Mouse (Mus musculus) spleen, adult 2 months (tissue): Measurements from ENCODE around the gene Zfp292. TPM values are rescaled to one million over a fixed set of nuclear protein-coding genes. Genes with fewer than 3 reads are reported as not detected.

Source experiments
- DNase-seq, 2 experiments: peaks; one replicate each; pipeline versions ENCODE4 v3.0.0 to v3.0.0-alpha.2; 2012 to 2021; ENCODE audit warnings: low spot score in 2 of 2, low read depth in 1 of 2
- H3K27ac ChIP-seq: fragments of 200-500 bp; 2 replicates; pipeline ENCODE4 v1.5.1; 2012; ENCODE audit warnings: low read length, inconsistent platforms; ENCODE audit not compliant: insufficient read depth
- H3K27me3 ChIP-seq: fragments of 200-500 bp; 2 replicates; pipeline ENCODE4 v1.6.1; 2012; ENCODE audit warnings: mild to moderate bottlenecking, moderate library complexity, low read length, inconsistent platforms; ENCODE audit not compliant: control insufficient read depth, insufficient read depth
- H3K36me3 ChIP-seq: fragments of 200-500 bp; 2 replicates; pipeline ENCODE4 v1.6.1; 2012; ENCODE audit warnings: mild to moderate bottlenecking, low read length, inconsistent platforms; ENCODE audit not compliant: control insufficient read depth, insufficient read depth
- H3K4me1 ChIP-seq: fragments of 200-500 bp; 2 replicates; pipeline ENCODE4 v1.6.1; 2011; ENCODE audit warnings: inconsistent platforms; ENCODE audit not compliant: control insufficient read depth, insufficient read depth, insufficient read length
- H3K4me3 ChIP-seq: fragments of 200-500 bp; 2 replicates; pipeline ENCODE4 v1.5.1; 2011; ENCODE audit warnings: mild to moderate bottlenecking, inconsistent platforms; ENCODE audit not compliant: insufficient read depth, insufficient read length; ENCODE audit errors: extremely low read depth
- CTCF ChIP-seq: fragments of 200-500 bp; IDR thresholded peaks from 2 replicates; pipeline ENCODE4 v1.5.1; 2011; ENCODE audit warnings: mild to moderate bottlenecking, inconsistent platforms; ENCODE audit not compliant: insufficient read depth, insufficient read length, insufficient replicate concordance; ENCODE audit errors: extremely low read depth
- POLR2A ChIP-seq: fragments of 200-500 bp; IDR thresholded peaks from 2 replicates; pipeline ENCODE4 v1.6.1; 2011; ENCODE audit warnings: low read depth, low read length, inconsistent platforms
- WGBS: fragments of 180-500 bp; shearing (Covaris S2); methylation state at CpG from one replicate; pipeline ENCODE4 v1.1.7; 2018; 5-methylcytosine and 5-hydroxymethylcytosine counted together
- polyA plus RNA-seq: library from polyadenylated mRNA; depleted of rRNA; stranded (reverse); fragments of >200 nt; gene quantifications from 2 replicates; pipeline ENCODE4 v1.2.3, GENCODE M21; 2012

Zfp292 gene
- polyA plus RNA-seq, 1 experiment, result 2.0 TPM

DNA sequence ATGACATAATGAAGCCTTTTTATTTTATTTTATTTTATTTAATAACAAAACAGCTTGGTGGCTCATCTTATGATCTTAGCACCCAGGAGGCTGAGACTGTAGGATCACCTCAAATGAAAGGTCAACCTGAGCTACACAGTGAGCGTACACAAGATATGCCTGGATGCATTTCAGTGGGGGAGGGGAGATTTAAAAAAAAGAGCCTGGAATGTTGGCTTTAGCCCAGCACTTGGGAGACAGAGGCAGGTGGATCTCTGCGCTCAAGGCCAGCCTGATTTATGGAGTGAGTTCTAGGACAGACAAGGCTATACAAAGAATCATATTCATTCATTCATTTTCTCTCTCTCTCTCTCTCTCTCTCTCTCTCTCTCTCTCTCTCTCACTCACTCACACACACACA is 32.6 kb downstream of the Zfp292 start:
- no peak overlapping the region for H3K27ac ChIP-seq
- peaks cover 15% of the 10 kb centered on the region for H3K4me1 ChIP-seq
- TF ChIP-seq CTCF, result no peak
- TF ChIP-seq POLR2A, result no peak
- no peaks in the 10 kb centered on the region for H3K27me3 ChIP-seq
- DNase-seq, result no peak
- 0 out of 2 replicates have a peak, but pooled peaks cover 2% of the 10 kb centered on the region for H3K36me3 ChIP-seq
- 96% methylated on average over 2 of the region's 2 CpGs for WGBS
- no peak overlapping the region for H3K4me3 ChIP-seq

DNA sequence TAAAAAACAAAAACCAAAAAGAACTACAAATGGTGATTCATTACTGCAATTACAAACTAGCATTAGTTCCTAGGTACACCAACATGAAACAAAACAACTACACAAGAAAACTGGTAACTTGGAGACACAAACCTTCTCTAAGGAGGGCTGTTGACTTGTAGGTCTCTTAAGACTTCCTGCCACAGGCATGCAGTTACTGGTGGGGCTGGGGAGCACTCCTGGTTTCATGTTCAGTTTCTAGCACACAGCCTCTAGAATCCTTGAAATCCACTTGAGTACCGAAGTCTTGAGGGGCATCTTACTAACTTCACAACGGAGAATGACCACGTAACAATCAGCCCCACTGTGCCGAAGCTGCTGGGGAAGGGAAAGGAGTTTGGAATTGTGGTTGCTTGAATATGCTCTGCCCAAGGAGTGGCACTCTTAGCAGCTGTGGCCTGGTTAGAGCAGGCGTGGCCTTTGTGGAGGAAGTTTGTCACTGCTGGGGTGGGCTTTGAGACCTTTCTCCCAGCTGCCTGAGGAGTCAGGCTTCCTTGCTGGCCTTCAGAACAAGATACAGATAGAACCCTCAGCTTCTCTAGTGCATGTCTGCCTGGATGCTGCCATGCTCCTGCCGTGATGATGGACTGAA is 35.0 kb downstream of the Zfp292 start:
- WGBS, result 63% methylated on average over 6 of the region's 6 CpGs
- H3K36me3 ChIP-seq, result 0 out of 2 replicates have a peak, but pooled peaks cover 2% of the 10 kb centered on the region
- H3K27ac ChIP-seq, result peak overlapping the region; percentile 63
- DNase-seq, result no peak
- H3K4me3 ChIP-seq, result no peak overlapping the region
- no peak for TF ChIP-seq CTCF
- no peak for TF ChIP-seq POLR2A
- H3K4me1 ChIP-seq, result peaks cover 22% of the 10 kb centered on the region
- no peaks in the 10 kb centered on the region for H3K27me3 ChIP-seq

DNA sequence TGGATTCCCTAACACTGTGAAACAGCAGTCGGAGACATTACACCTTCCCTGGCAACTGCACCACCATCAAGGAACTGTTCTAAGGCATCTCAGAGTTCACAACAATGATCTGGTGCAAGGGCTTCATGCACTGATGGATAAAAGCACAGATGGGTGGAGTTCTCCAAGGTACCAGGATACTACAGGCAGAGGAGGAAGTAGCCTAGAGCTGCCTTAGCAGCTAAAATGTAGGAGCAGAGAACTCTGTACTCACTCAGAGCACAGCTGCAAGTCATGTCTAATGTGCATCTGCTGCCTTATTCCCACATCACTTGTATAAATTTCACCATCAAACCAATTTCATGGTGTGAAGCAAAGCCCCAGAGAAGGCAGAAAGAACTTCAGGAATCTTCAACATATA is 38.9 kb downstream of the Zfp292 start:
- Histone ChIP-seq H3K36me3 (peaks cover 2% of the 10 kb centered on the region; the same call in 1 of the 2 replicates), H3K27me3 (no peaks in the 10 kb centered on the region), H3K4me1 (peaks cover 15% of the 10 kb centered on the region), H3K4me3 (no peak overlapping the region), H3K27ac (no peak overlapping the region)
- no peak for DNase-seq
- TF ChIP-seq CTCF, result no peak
- TF ChIP-seq POLR2A, result no peak
- WGBS, result 90% methylated on average over 1 of the region's 1 CpGs

DNA sequence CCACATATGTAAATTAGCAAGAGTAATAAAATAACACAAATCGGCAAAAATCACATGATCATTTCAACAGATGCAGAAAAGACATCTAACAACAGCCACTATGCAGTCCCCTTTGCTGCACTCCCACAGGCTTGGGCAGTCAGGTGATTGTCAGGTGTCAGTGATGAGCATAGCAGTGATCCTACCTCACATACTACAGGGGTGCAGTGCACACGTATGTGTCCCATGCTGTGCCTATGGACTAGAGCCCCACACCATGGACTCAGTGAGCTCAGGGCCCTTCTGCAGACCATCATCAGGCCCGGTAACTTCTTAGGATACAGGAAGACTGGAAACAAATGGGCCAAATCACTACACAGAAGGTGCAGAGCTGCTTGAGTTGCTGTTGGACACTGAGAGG is 39.9 kb downstream of the Zfp292 start:
- TF ChIP-seq CTCF, result no peak
- no peak for TF ChIP-seq POLR2A
- H3K36me3 ChIP-seq, result peaks cover 7% of the 10 kb centered on the region
- H3K4me3 ChIP-seq, result no peak overlapping the region
- no peak for DNase-seq
- H3K27ac ChIP-seq, result no peak overlapping the region
- H3K4me1 ChIP-seq, result peaks cover 7% of the 10 kb centered on the region
- no peaks in the 10 kb centered on the region for H3K27me3 ChIP-seq
- 87% methylated on average over 3 of the region's 3 CpGs for WGBS

DNA sequence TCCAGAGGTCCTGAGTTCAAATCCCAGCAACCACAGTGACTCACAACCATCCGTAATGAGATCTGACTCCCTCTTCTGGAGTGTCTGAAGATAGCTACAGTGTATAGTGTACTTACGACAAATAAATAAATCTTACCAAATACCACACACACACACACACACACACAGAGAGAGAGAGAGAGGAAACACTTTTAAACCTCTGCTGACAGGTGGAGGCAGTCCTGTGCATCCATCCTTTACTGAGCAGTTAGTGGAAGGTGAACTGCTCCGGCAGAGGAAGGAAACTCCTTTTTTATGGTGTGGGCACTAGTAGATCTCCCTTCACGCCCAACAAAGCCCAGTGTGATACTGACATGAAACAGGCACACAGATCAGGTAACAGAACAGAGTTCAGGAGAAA is 51.3 kb downstream of the Zfp292 start:
- H3K36me3 ChIP-seq, result peaks cover 5% of the 10 kb centered on the region; the same call in 1 of the 2 replicates
- H3K27me3 ChIP-seq, result no peaks in the 10 kb centered on the region
- peak; percentile 11 for DNase-seq
- no peaks in the 10 kb centered on the region for H3K4me1 ChIP-seq
- no peak overlapping the region for H3K27ac ChIP-seq
- TF ChIP-seq POLR2A (no peak), CTCF (no peak)
- no peak overlapping the region for H3K4me3 ChIP-seq
- 52% methylated on average over 4 of the region's 4 CpGs for WGBS

DNA sequence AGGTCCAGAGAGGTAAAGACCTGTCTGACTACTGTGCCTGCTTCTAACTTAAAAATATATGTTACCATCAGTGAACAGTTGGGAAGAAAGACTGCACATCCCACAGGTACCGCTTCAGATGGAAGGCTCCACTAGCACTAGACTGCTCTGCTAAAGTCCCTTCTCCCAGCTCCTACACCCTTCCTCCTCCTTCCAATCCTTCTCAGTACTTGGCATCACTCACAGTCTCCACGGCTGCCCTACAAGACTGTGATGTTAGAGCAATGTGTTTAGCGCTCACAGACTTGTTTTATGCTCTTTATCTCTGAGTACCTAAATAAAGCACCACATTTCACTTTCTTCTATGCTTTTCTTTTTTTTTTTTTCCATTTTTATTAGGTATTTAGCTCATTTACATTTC is 53.3 kb downstream of the Zfp292 start:
- H3K27ac ChIP-seq, result no peak overlapping the region
- no peak overlapping the region for H3K4me3 ChIP-seq
- peaks cover 1% of the 10 kb centered on the region; the same call in 1 of the 2 replicates for H3K36me3 ChIP-seq
- H3K4me1 ChIP-seq, result no peaks in the 10 kb centered on the region
- no peak for DNase-seq
- 97% methylated on average over 3 of the region's 3 CpGs for WGBS
- TF ChIP-seq POLR2A (no peak), CTCF (no peak)
- no peaks in the 10 kb centered on the region for H3K27me3 ChIP-seq

DNA sequence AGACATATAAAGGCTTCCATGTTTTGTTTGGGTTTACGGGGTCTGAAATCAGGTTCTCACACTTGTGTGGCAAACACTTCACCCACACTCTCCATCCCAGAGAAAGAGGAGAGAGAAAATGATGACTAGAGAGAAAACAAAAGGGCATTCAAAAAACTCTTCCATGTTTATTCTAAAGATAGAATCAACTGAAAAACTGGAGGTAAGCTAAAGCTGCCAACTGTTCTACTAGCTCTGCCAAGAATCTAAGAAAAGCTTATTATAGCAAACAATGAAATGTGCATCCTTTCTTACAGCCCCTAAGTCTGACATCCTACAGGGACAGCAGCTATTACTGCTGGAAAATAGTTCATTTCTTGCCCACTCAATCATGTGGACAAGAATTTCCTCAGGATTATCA is 58.9 kb downstream of the Zfp292 start:
- no peak overlapping the region for H3K27ac ChIP-seq
- H3K4me1 ChIP-seq, result no peaks in the 10 kb centered on the region
- H3K36me3 ChIP-seq, result peaks cover 4% of the 10 kb centered on the region; the same call in 1 of the 2 replicates
- no peak overlapping the region for H3K4me3 ChIP-seq
- no peaks in the 10 kb centered on the region for H3K27me3 ChIP-seq
- no peak for DNase-seq
- 92% methylated on average over 1 of the region's 1 CpGs for WGBS
- TF ChIP-seq CTCF, result no peak
- no peak for TF ChIP-seq POLR2A
